Mouse (Mus musculus) liver, adult 10 weeks (tissue): ENCODE results near the gene Top2b. TPM values are rescaled to one million over a fixed set of nuclear protein-coding genes. Genes with fewer than 3 reads are reported as not detected.

ENCODE experiments used
- polyA plus RNA-seq: library from polyadenylated mRNA; stranded (reverse); fragments of 350-450 nt; fragmentation: Illumina TruSeq; extraction: RNeasy Lipid Tissue Mini Kit (QIAGEN cat#74804); gene quantifications from one replicate; pipeline ENCODE4 v1.2.3, GENCODE M21; 2014; ENCODE audit warnings: low read depth, low replicate concordance

Top2b gene
- polyA plus RNA-seq: 67.8 TPM

DNA sequence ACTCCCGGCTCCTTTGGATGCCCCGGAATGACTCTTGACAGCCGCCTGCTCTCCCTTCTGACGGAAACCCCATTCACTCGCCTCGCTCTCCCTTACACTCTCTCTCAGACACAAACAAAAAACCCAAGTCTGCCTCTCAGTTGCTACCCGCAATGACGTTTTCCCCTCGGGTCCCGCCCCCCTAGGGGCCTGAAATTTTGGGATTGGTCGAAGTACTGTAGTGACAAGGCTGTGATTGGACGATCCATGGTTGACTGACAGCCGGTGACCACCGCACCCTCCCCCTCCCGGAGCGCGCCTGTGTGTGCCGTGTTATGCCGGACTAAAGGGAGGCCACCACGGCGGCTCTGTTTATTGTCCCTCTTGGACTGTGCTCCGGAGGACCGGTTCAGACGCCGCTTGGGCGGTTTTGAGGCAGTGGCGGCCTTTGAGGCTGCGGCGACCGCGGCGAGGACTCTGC lies at the start of gene Top2b:
Gene Top2b (plus strand): TSS at position 302 of the 460 bp plus-strand sequence.

Other genes starting within 250 kb of the Top2b start
- gene Ngly1, start 115.9 kb upstream of the Top2b start, polyA plus RNA-seq: 67.5 TPM
- 39.7 TPM for gene Oxsm, start 115.4 kb upstream of the Top2b start, polyA plus RNA-seq